Mouse (Mus musculus): ENCODE data around the gene Dmbt1. TPM values are rescaled to one million over a fixed set of nuclear protein-coding genes. Genes with fewer than 3 reads are reported as not detected.

Gene Dmbt1
- polyA plus RNA-seq (2012; rRNA removed): 0.23 and 0.39 TPM in 2 replicates

GRCm38 (mm10) chr7:131031755-131032154 lies at the start of gene Dmbt1:
Gene Dmbt1 (plus strand): TSS chr7:131032053.

GRCm38 (mm10) chr7:131146214-131146613 lies 114.4 kb downstream of the Dmbt1 start, which contains the start of gene 4933402N03Rik:
Gene 4933402N03Rik (minus strand): TSS chr7:131146314.

Other genes starting within 250 kb of the Dmbt1 start
- 38.5 and 38.7 TPM in 2 replicates for gene Plekha1, start 166.3 kb upstream of the Dmbt1 start, polyA plus RNA-seq (2012; rRNA removed)
- gene Htra1, start 95.9 kb upstream of the Dmbt1 start, polyA plus RNA-seq (2012; rRNA removed): 659 and 867 TPM in 2 replicates
- not detected in 2 replicates for gene 4933402N03Rik, start 114.3 kb downstream of the Dmbt1 start, polyA plus RNA-seq (2012; rRNA removed)
- 1.8 and 2.8 TPM in 2 replicates for gene 5430419D17Rik, start 142.3 kb downstream of the Dmbt1 start, polyA plus RNA-seq (2012; rRNA removed)

All from ovary, adult 2 months (tissue).